Mouse (Mus musculus): ENCODE measurements around the gene Zc3h10.
A peak's percentile ranks its signal among the peaks of the same experiment; 100 is the strongest.
"Not testable (repeated sequence)": the region's sequence is repeated elsewhere in the genome, so short reads cannot be mapped to it uniquely, and the experiment has no call there.

Gene Zc3h10

GRCm38 (mm10) chr10:128550144-128550823 lies 2.7 kb upstream of the Zc3h10 start:
- peak; percentile 42 for DNase-seq

GRCm38 (mm10) chr10:128549682-128550057 lies 2.1 kb upstream of the Zc3h10 start:
- DNase-seq = peak; percentile 60

GRCm38 (mm10) chr10:128548947-128549681 lies 1.5 kb upstream of the Zc3h10 start, which contains the start of gene Rpl41:
TSS of gene Rpl41 (minus strand) at chr10:128549305.
- DNase-seq = peak; percentile 88

GRCm38 (mm10) chr10:128548051-128548791 lies 647 bp upstream of the Zc3h10 start:
- DNase-seq = not testable (repeated sequence)

- DNase-seq = no peak
Observed at GRCm38 (mm10) chr10:128546787-128547186, 787 bp downstream of the Zc3h10 start.

GRCm38 (mm10) chr10:128546361-128546760 lies 1.2 kb downstream of the Zc3h10 start:
- DNase-seq = peak; percentile 32

GRCm38 (mm10) chr10:128545570-128545898 lies 2.0 kb downstream of the Zc3h10 start:
- DNase-seq = no peak

GRCm38 (mm10) chr10:128544674-128545569 lies 2.7 kb downstream of the Zc3h10 start:
- DNase-seq = peak; percentile 33

- no peak for DNase-seq
Observed at GRCm38 (mm10) chr10:128544151-128544657, 3.4 kb downstream of the Zc3h10 start.

- no peak for DNase-seq
Observed at GRCm38 (mm10) chr10:128543100-128543499, 4.5 kb downstream of the Zc3h10 start.

- no peak for DNase-seq
Observed at GRCm38 (mm10) chr10:128538340-128538870, 9.2 kb downstream of the Zc3h10 start.

GRCm38 (mm10) chr10:128536266-128536940 lies 11.2 kb downstream of the Zc3h10 start:
- DNase-seq = peak; percentile 91

- DNase-seq = no peak
Observed at GRCm38 (mm10) chr10:128535624-128536265, 11.8 kb downstream of the Zc3h10 start.

- no peak for DNase-seq
Observed at GRCm38 (mm10) chr10:128535206-128535605, 12.4 kb downstream of the Zc3h10 start.

GRCm38 (mm10) chr10:128526366-128527356 lies 20.9 kb downstream of the Zc3h10 start:
- DNase-seq = no peak

- peak; percentile 90 for DNase-seq
Observed at GRCm38 (mm10) chr10:128525671-128526308, 21.8 kb downstream of the Zc3h10 start, which contains the start of gene Esyt1. TSS of gene Esyt1 (minus strand) at chr10:128525871.

- DNase-seq = peak; percentile 51
Observed at GRCm38 (mm10) chr10:128524732-128525662, 22.6 kb downstream of the Zc3h10 start.

All from cerebellum, adult 8-10 months (tissue).